Mouse (Mus musculus): Measurements from ENCODE around the gene Serpina16. TPM values are rescaled to one million over a fixed set of nuclear protein-coding genes. Genes with fewer than 3 reads are reported as not detected.

The Serpina16 gene
- polyA plus RNA-seq, 1 experiment from 2014 or later, result not detected

DNA sequence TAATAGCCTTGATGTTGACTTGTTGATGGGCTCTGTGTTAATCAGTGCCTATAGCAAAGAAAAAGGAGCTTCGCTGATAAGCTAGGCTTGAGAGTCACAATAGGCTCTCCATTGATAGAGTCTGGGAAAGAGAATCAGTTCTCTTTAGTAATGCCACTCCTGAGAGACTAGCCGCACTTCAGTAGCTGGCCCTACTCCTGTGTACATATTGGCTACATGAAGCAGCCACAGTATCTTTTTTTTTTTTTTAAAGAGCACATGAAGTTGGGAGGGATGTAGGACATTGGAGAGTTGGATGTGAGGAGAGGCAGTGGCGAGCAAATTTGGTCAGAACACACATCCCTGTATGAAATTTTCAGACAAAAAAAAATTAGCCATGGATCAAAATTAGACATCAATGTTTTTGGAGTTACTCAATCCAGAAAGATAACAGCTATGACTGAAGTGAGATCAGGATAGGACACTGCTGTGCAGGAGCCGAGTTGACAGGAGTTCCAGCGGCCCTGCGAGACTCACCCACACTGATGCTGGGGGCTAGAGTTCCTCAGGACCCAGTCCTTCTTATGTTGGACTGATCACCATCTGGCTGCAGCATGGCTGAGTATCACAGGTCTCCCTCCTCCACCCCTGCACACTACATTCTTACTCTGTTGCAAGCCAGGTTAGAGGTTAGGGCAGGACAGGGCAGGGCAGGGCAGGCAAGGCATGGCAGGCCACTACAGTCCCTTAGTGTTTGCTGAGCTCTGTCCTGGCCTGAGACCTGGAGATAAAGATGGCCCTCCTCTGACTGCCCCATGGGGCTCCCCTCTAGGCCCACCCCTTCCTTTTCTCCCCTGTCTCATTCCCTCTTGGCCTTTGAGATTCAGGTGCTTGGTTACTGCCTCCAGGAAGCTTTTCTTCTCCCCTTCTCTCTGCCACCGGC is 20.6 kb downstream of the Serpina16 start:
- no peak overlapping the region for H3K9ac ChIP-seq
- no peak overlapping the region for H3K4me3 ChIP-seq
- H3K27me3 ChIP-seq, result no peaks in the 10 kb centered on the region
- H3K4me1 ChIP-seq (replicated peaks), result no peaks in the 10 kb centered on the region
- no peak for ATAC-seq (ENCODE audit: low FRiP score)
- H3K27ac ChIP-seq, result no peak overlapping the region
- WGBS, result 89% methylated on average over 7 of the region's 7 CpGs
- no peaks in the 10 kb centered on the region for H3K9me3 ChIP-seq
- H3K36me3 ChIP-seq, result no peaks in the 10 kb centered on the region
- no peak overlapping the region for H3K4me2 ChIP-seq

GRCm38 (mm10) chr12:103653836-103654235 is 22.1 kb downstream of the Serpina16 start:
- H3K9me3 ChIP-seq, result no peaks in the 10 kb centered on the region
- no peak overlapping the region for H3K4me3 ChIP-seq
- no peak for ATAC-seq (ENCODE audit: low FRiP score)
- 96% methylated on average over 2 of the region's 2 CpGs for WGBS
- H3K4me2 ChIP-seq, result no peak overlapping the region
- no peak overlapping the region for H3K9ac ChIP-seq
- no peaks in the 10 kb centered on the region for H3K4me1 ChIP-seq (replicated peaks)
- H3K36me3 ChIP-seq, result no peaks in the 10 kb centered on the region
- no peak overlapping the region for H3K27ac ChIP-seq
- H3K27me3 ChIP-seq, result no peaks in the 10 kb centered on the region

DNA sequence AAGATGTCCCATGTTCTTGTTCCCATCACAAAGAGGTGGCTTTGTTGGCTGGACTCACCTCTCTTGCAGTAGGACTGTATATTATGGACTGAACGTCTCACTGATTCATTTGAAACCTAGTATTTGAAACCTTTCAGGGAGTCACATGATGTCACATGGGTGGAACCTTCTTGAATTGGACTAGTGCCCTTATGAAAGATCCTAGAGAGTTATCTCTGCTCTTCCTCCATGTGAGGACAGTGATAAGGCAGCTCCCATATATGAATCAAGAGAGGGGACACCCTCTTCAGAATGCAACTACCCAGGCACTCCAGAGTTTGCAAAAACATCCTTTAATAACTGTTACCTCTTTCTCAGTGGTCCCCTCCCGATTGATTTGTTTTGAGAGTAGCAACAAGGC is 29.6 kb downstream of the Serpina16 start:
- 84% methylated on average over 2 of the region's 2 CpGs for WGBS
- no peak overlapping the region for H3K4me2 ChIP-seq
- H3K4me3 ChIP-seq, result no peak overlapping the region
- no peaks in the 10 kb centered on the region for H3K9me3 ChIP-seq
- H3K27me3 ChIP-seq, result no peaks in the 10 kb centered on the region
- no peaks in the 10 kb centered on the region for H3K4me1 ChIP-seq (replicated peaks)
- no peaks in the 10 kb centered on the region for H3K36me3 ChIP-seq
- H3K27ac ChIP-seq, result no peak overlapping the region
- H3K9ac ChIP-seq, result no peak overlapping the region
- ATAC-seq (ENCODE audit: low FRiP score), result no peak

- H3K9me3 ChIP-seq, result no peaks in the 10 kb centered on the region
- WGBS, result 46% methylated on average over 5 of the region's 5 CpGs
- no peak overlapping the region for H3K27ac ChIP-seq
- H3K27me3 ChIP-seq, result no peaks in the 10 kb centered on the region
- no peaks in the 10 kb centered on the region for H3K4me1 ChIP-seq (replicated peaks)
- H3K36me3 ChIP-seq, result no peaks in the 10 kb centered on the region
- no peak overlapping the region for H3K9ac ChIP-seq
- no peak for ATAC-seq (ENCODE audit: low FRiP score)
- H3K4me2 ChIP-seq, result no peak overlapping the region
- H3K4me3 ChIP-seq, result no peak overlapping the region
Observed at GRCm38 (mm10) chr12:103644601-103645000, 31.3 kb downstream of the Serpina16 start.

GRCm38 (mm10) chr12:103643818-103644217 is 32.1 kb downstream of the Serpina16 start:
- Histone ChIP-seq H3K4me3 (no peak overlapping the region), H3K4me1 (replicated peaks) (no peaks in the 10 kb centered on the region), H3K36me3 (no peaks in the 10 kb centered on the region), H3K27ac (no peak overlapping the region), H3K9me3 (no peaks in the 10 kb centered on the region), H3K4me2 (no peak overlapping the region), H3K9ac (no peak overlapping the region), H3K27me3 (no peaks in the 10 kb centered on the region)
- 86% methylated on average over 3 of the region's 3 CpGs for WGBS
- no peak for ATAC-seq (ENCODE audit: low FRiP score)

DNA sequence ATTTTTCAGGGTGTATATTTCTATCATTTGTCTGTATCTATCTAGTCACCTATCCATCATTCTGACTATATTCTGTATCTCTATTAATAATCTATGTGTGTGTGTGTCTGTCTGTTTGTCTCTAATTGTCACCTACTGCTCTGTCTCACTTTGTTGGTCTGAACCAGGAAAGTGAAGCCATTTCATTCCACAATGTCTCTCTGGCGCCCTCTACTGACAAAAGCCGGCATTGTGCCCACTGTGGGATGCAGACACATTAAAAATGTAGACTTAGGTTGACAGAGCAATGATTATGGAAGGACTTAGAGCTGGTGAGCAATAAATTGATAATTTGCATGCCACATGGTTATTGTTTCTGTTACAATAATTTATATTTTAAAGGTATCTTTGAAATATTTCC is 32.6 kb downstream of the Serpina16 start:
- Histone ChIP-seq H3K4me1 (replicated peaks) (no peaks in the 10 kb centered on the region), H3K9me3 (no peaks in the 10 kb centered on the region), H3K9ac (no peak overlapping the region), H3K27ac (no peak overlapping the region), H3K4me3 (no peak overlapping the region), H3K27me3 (no peaks in the 10 kb centered on the region), H3K4me2 (no peak overlapping the region), H3K36me3 (no peaks in the 10 kb centered on the region)
- ATAC-seq (ENCODE audit: low FRiP score), result no peak
- 1% methylated on average over 2 of the region's 2 CpGs for WGBS

DNA sequence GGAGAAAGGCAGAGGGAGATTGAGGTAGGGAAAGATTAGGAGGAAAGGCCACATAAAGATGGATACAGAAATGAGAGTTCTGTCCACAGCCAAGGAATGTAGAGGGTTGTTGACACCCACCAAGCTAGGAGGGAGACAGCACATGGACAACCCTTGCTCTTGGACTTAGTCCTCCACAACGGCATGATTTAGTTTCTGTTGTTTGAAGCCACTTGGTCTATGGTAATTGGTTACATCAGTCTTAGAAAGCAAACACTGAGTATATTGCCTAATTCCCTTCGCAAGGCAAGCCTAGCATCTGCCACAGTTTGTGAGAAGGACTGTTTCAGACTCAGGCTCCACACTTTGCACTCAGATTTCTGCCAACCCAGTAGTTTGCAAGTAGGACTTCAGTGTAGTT is 40.1 kb downstream of the Serpina16 start:
- 93% methylated on average over 2 of the region's 2 CpGs for WGBS
- Histone ChIP-seq H3K4me3 (no peak overlapping the region), H3K36me3 (no peaks in the 10 kb centered on the region), H3K4me1 (replicated peaks) (no peaks in the 10 kb centered on the region), H3K27ac (no peak overlapping the region), H3K4me2 (no peak overlapping the region), H3K27me3 (no peaks in the 10 kb centered on the region), H3K9ac (no peak overlapping the region), H3K9me3 (no peaks in the 10 kb centered on the region)
- no peak for ATAC-seq (ENCODE audit: low FRiP score)

- Histone ChIP-seq H3K4me2 (no peak overlapping the region), H3K27ac (no peak overlapping the region), H3K9me3 (no peaks in the 10 kb centered on the region), H3K9ac (no peak overlapping the region), H3K36me3 (no peaks in the 10 kb centered on the region), H3K4me3 (no peak overlapping the region), H3K4me1 (replicated peaks) (no peaks in the 10 kb centered on the region), H3K27me3 (no peaks in the 10 kb centered on the region)
- no peak for ATAC-seq (ENCODE audit: low FRiP score)
- 70% methylated on average over 2 of the region's 2 CpGs for WGBS
Observed at GRCm38 (mm10) chr12:103634430-103634829, 41.5 kb downstream of the Serpina16 start.

DNA sequence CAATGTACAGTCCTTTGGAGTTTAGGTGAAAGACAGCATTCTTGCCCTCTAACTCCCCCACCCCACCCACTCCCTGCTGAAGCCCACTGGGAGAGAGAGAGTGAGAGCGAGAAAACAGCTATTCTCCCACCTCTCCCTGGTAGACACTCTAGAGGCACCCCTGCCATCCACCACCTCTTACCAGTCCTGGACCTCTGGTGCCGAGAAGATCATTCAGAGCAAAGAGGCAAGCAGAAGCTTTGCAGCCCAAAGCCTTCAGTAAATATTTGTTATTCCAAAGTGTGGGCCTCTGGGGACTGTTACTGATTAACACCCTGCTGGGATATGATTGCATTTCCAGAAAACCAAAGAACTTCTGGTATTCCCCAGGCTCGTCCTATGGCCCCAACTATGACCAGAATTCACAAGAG is 44.7 kb downstream of the Serpina16 start, which contains the start of gene Serpina10:
Gene Serpina10, minus strand, starts transcription at position 242 of the 410 bp plus-strand sequence.
- Histone ChIP-seq H3K4me1 (replicated peaks) (no peaks in the 10 kb centered on the region), H3K4me2 (no peak within 1 kb of the TSS), H3K9me3 (no peaks in the 10 kb centered on the region), H3K27ac (no peak within 1 kb of the TSS), H3K36me3 (no peaks in the 10 kb centered on the region), H3K9ac (no peak within 1 kb of the TSS), H3K4me3 (no peak within 1 kb of the TSS), H3K27me3 (no peaks in the 10 kb centered on the region)
- WGBS, result 78% methylated on average over 3 of the region's 3 CpGs
- no peak for ATAC-seq (ENCODE audit: low FRiP score)

Other genes with a start within 250 kb of the Serpina16 start
- 9.3 and 12.6 TPM in 2 replicates for gene Ifi27, start 241.9 kb downstream of the Serpina16 start, polyA plus RNA-seq (2015; fragmentation: Nextera tagmentation; extraction: Ambion mirVana)
- 4.2 and 4.6 TPM in 2 replicates for gene Ifi27l2a, start 232.5 kb downstream of the Serpina16 start, polyA plus RNA-seq (2015; fragmentation: Nextera tagmentation; extraction: Ambion mirVana)
- gene Ifi27l2b, start 218.9 kb downstream of the Serpina16 start, polyA plus RNA-seq (2015; fragmentation: Nextera tagmentation; extraction: Ambion mirVana), result not detected in 2 replicates
- gene Ppp4r4, start 143.9 kb downstream of the Serpina16 start, polyA plus RNA-seq (2015; fragmentation: Nextera tagmentation; extraction: Ambion mirVana), result 2.5 and 3.0 TPM in 2 replicates
- gene Serpina10, start 44.7 kb downstream of the Serpina16 start, polyA plus RNA-seq (2015; fragmentation: Nextera tagmentation; extraction: Ambion mirVana), result not detected in 2 replicates
- 0.48 TPM in 1 of 2 replicates, not detected in the other for gene Serpina6, start 18.9 kb downstream of the Serpina16 start, polyA plus RNA-seq (2015; fragmentation: Nextera tagmentation; extraction: Ambion mirVana)
- gene Serpina1f, start 19.4 kb upstream of the Serpina16 start, polyA plus RNA-seq (2015; fragmentation: Nextera tagmentation; extraction: Ambion mirVana), result not detected in 2 replicates
- gene Serpina1d, start 97.5 kb upstream of the Serpina16 start, polyA plus RNA-seq (2015; fragmentation: Nextera tagmentation; extraction: Ambion mirVana), result not detected in 2 replicates
- 0.89 TPM in 1 of 2 replicates, not detected in the other for gene Serpina1b, start 154.2 kb upstream of the Serpina16 start, polyA plus RNA-seq (2015; fragmentation: Nextera tagmentation; extraction: Ambion mirVana)
- gene Serpina1a, start 187.4 kb upstream of the Serpina16 start, polyA plus RNA-seq (2015; fragmentation: Nextera tagmentation; extraction: Ambion mirVana), result 0.31 TPM in 1 of 2 replicates, not detected in the other
- 0.18 TPM in 1 of 2 replicates, not detected in the other for gene Serpina1c, start 228.7 kb upstream of the Serpina16 start, polyA plus RNA-seq (2015; fragmentation: Nextera tagmentation; extraction: Ambion mirVana)